Mouse (Mus musculus) cerebellum, postnatal 4 days (tissue): ENCODE data around the gene Ankra2.
A peak's percentile ranks its signal among the peaks of the same experiment; 100 is the strongest.

ENCODE experiments used
- DNase-seq, 2 experiments: peaks; one replicate each; pipeline ENCODE4 v3.0.0; 2022; ENCODE audit warnings: low spot score in 2 of 2, mixed read lengths in 1 of 2

Gene Ankra2

GRCm38 (mm10) chr13:98291712-98292111 is 28.8 kb downstream of the Ankra2 start:
- DNase-seq = no peak

- DNase-seq = no peak
Observed at GRCm38 (mm10) chr13:98296072-98296471, 33.2 kb downstream of the Ankra2 start.

GRCm38 (mm10) chr13:98297883-98298482 is 35.1 kb downstream of the Ankra2 start:
- DNase-seq = no peak

- DNase-seq = peak; percentile 64 to 82
Observed at GRCm38 (mm10) chr13:98298833-98299758, 36.2 kb downstream of the Ankra2 start.

GRCm38 (mm10) chr13:98305257-98305656 is 42.4 kb downstream of the Ankra2 start:
- DNase-seq = no peak

GRCm38 (mm10) chr13:98306393-98306792 is 43.5 kb downstream of the Ankra2 start:
- DNase-seq = no peak

- no peak for DNase-seq
Observed at GRCm38 (mm10) chr13:98306852-98307475, 44.1 kb downstream of the Ankra2 start.

GRCm38 (mm10) chr13:98308004-98308403 is 45.1 kb downstream of the Ankra2 start:
- DNase-seq = no peak

GRCm38 (mm10) chr13:98308724-98309123 is 45.9 kb downstream of the Ankra2 start:
- no peak for DNase-seq

GRCm38 (mm10) chr13:98311597-98311996 is 48.7 kb downstream of the Ankra2 start:
- no peak for DNase-seq

GRCm38 (mm10) chr13:98313631-98314030 is 50.8 kb downstream of the Ankra2 start:
- DNase-seq = no peak

GRCm38 (mm10) chr13:98315124-98315523 is 52.2 kb downstream of the Ankra2 start:
- DNase-seq = no peak

GRCm38 (mm10) chr13:98316140-98316479 is 53.2 kb downstream of the Ankra2 start:
- no peak for DNase-seq

GRCm38 (mm10) chr13:98316480-98317245 is 53.8 kb downstream of the Ankra2 start, which contains the start of gene Btf3:
Gene Btf3 (minus strand): TSS chr13:98317006.
- DNase-seq = peak; percentile 89 to 93

- no peak for DNase-seq
Observed at GRCm38 (mm10) chr13:98317246-98317677, 54.4 kb downstream of the Ankra2 start.

GRCm38 (mm10) chr13:98317911-98318310 is 55.0 kb downstream of the Ankra2 start:
- DNase-seq = no peak
